Mouse (Mus musculus): Measurements from ENCODE around the gene Gm20388.

GRCm38 (mm10) chr8:121934923-121935322, 2024.3 kb downstream of the Gm20388 start:
- no peak for TF ChIP-seq TAL1 (IDR thresholded peaks at IDR 0.05; ENCODE audit: low read length)
- no peak for TF ChIP-seq GATA1 (IDR thresholded peaks at IDR 0.05; ENCODE audit: low read length)

Measured in erythroblast, embryonic 14.5 days (primary cell).